Mouse (Mus musculus) liver, embryonic 12.5 days (tissue): ENCODE data around the gene Csdc2. TPM values are rescaled to one million over a fixed set of nuclear protein-coding genes. Genes with fewer than 3 reads are reported as not detected.
"Not testable (repeated sequence)": the region's sequence is repeated elsewhere in the genome, so short reads cannot be mapped to it uniquely, and the experiment has no call there.

Experiments
- ATAC-seq: fragments of 200-750 bp; cut with Nextera tagmentation; 2 replicates; pipeline ENCODE4 v1.8.0; 2017; ENCODE audit warnings: moderate number of reproducible peaks, mild to moderate bottlenecking, moderate library complexity
- H3K27ac ChIP-seq: fragments of 300-500 bp; sonication (generic); 2 replicates; pipeline ENCODE4 v1.5.1; 2016; ENCODE audit warnings: mild to moderate bottlenecking
- H3K27me3 ChIP-seq: fragments of 300-500 bp; sonication (generic); replicated peaks from 2 replicates; pipeline ENCODE4 v1.6.1; 2016; ENCODE audit warnings: mild to moderate bottlenecking, moderate library complexity
- H3K36me3 ChIP-seq: fragments of 300-500 bp; sonication (generic); 2 replicates; pipeline ENCODE4 v1.6.1; 2016; ENCODE audit warnings: mild to moderate bottlenecking, moderate library complexity
- H3K4me1 ChIP-seq: fragments of 300-500 bp; sonication (generic); 2 replicates; pipeline ENCODE4 v1.6.1; 2016
- H3K4me2 ChIP-seq: fragments of 300-500 bp; sonication (generic); 2 replicates; pipeline ENCODE4 v1.6.1; 2016; ENCODE audit warnings: mild to moderate bottlenecking, moderate library complexity
- H3K4me3 ChIP-seq: fragments of 300-500 bp; sonication (generic); 2 replicates; pipeline ENCODE4 v1.5.1; 2016; ENCODE audit warnings: mild to moderate bottlenecking, moderate library complexity
- H3K9ac ChIP-seq: fragments of 300-500 bp; sonication (generic); 2 replicates; pipeline ENCODE4 v1.6.1; 2016; ENCODE audit warnings: mild to moderate bottlenecking, moderate library complexity
- H3K9me3 ChIP-seq: fragments of 300-500 bp; sonication (generic); replicated peaks from 2 replicates; pipeline ENCODE4 v1.6.1; 2016; ENCODE audit warnings: mild to moderate bottlenecking, moderate library complexity
- WGBS: fragments of 180-500 bp; shearing (Covaris S2); methylation state at CpG from one replicate; pipeline ENCODE4 v1.1.7; 2016; ENCODE audit not compliant: insufficient replicate concordance; 5-methylcytosine and 5-hydroxymethylcytosine counted together
- polyA plus RNA-seq: library from polyadenylated mRNA; unstranded; fragments of >200 nt; fragmentation: Nextera tagmentation; extraction: Ambion mirVana; gene quantifications from 2 replicates; pipeline ENCODE4 v1.2.1, GENCODE M21; 2016

Gene Csdc2
- polyA plus RNA-seq, 1 experiment from 2014 or later, result 1.8 TPM

GRCm38 (mm10) chr15:81960171-81961077 is 23.9 kb downstream of the Csdc2 start, which contains the start of gene Pmm1:
Gene Pmm1 (minus strand): TSS chr15:81960930.
- WGBS, result under 1% methylated on average over 77 of the region's 77 CpGs
- peak; percentile 95 for ATAC-seq

GRCm38 (mm10) chr15:81961078-81961451 is 24.5 kb downstream of the Csdc2 start:
- peak; percentile 73 for ATAC-seq
- Histone ChIP-seq H3K27ac (peak overlapping the region; percentile 91), H3K4me2 (peak overlapping the region; percentile 100), H3K4me3 (peak overlapping the region; percentile 82), H3K9me3 (no peaks in the 10 kb centered on the region), H3K9ac (peak overlapping the region; percentile 63), H3K4me1 (peaks cover 34% of the 10 kb centered on the region), H3K36me3 (peaks cover 11% of the 10 kb centered on the region; the same call in 1 of the 2 replicates), H3K27me3 (0 out of 2 replicates have a peak, but pooled peaks cover 3% of the 10 kb centered on the region)
- 0% methylated on average over 5 of the region's 8 CpGs for WGBS

More at GRCm38 (mm10) chr15:81960171-81961077, 23.9 kb downstream of the Csdc2 start, which contains the start of gene Pmm1:
- no peaks in the 10 kb centered on the region for H3K27me3 ChIP-seq
- H3K4me3 ChIP-seq, result peak within 1 kb of the TSS; percentile 82
- H3K9me3 ChIP-seq, result no peaks in the 10 kb centered on the region
- peaks cover 15% of the 10 kb centered on the region for H3K36me3 ChIP-seq
- H3K27ac ChIP-seq, result peak within 1 kb of the TSS; percentile 91
- H3K9ac ChIP-seq, result peak within 1 kb of the TSS; percentile 87
- peak within 1 kb of the TSS; percentile 100 for H3K4me2 ChIP-seq
- H3K4me1 ChIP-seq, result peaks cover 34% of the 10 kb centered on the region

GRCm38 (mm10) chr15:81964262-81964661 is 27.7 kb downstream of the Csdc2 start:
- H3K36me3 ChIP-seq, result no peaks in the 10 kb centered on the region
- 18% methylated on average over 1 of the region's 1 CpGs for WGBS
- ATAC-seq, result no peak

GRCm38 (mm10) chr15:81964980-81965545 is 28.5 kb downstream of the Csdc2 start:
- Histone ChIP-seq H3K27ac (no peak overlapping the region), H3K27me3 (peaks cover 15% of the 10 kb centered on the region), H3K4me2 (no peak overlapping the region), H3K4me1 (peaks cover 38% of the 10 kb centered on the region), H3K9me3 (no peaks in the 10 kb centered on the region), H3K4me3 (no peak overlapping the region), H3K9ac (no peak overlapping the region), H3K36me3 (no peaks in the 10 kb centered on the region)
- ATAC-seq, result no peak
- WGBS, result 42% methylated on average over 4 of the region's 4 CpGs

More at GRCm38 (mm10) chr15:81964262-81964661, 27.7 kb downstream of the Csdc2 start:
- H3K4me1 ChIP-seq, result peaks cover 39% of the 10 kb centered on the region
- no peak overlapping the region for H3K9ac ChIP-seq
- H3K4me2 ChIP-seq, result no peak overlapping the region
- H3K27me3 ChIP-seq, result peaks cover 15% of the 10 kb centered on the region
- H3K4me3 ChIP-seq, result no peak overlapping the region
- no peak overlapping the region for H3K27ac ChIP-seq
- no peaks in the 10 kb centered on the region for H3K9me3 ChIP-seq

GRCm38 (mm10) chr15:81966062-81966829 is 29.7 kb downstream of the Csdc2 start:
- WGBS, result 68% methylated on average over 13 of the region's 14 CpGs
- no peak overlapping the region for H3K4me3 ChIP-seq

GRCm38 (mm10) chr15:81967821-81968220 is 31.3 kb downstream of the Csdc2 start:
- no peak for ATAC-seq
- 84% methylated on average over 5 of the region's 5 CpGs for WGBS

More at GRCm38 (mm10) chr15:81966062-81966829, 29.7 kb downstream of the Csdc2 start:
- Histone ChIP-seq H3K9me3 (no peaks in the 10 kb centered on the region), H3K27me3 (peaks cover 15% of the 10 kb centered on the region), H3K4me1 (peaks cover 34% of the 10 kb centered on the region), H3K9ac (no peak overlapping the region), H3K4me2 (no peak overlapping the region), H3K27ac (no peak overlapping the region), H3K36me3 (no peaks in the 10 kb centered on the region)
- no peak for ATAC-seq

GRCm38 (mm10) chr15:81968447-81968846 is 31.9 kb downstream of the Csdc2 start:
- Histone ChIP-seq H3K4me1 (peaks cover 29% of the 10 kb centered on the region), H3K36me3 (no peaks in the 10 kb centered on the region), H3K4me2 (no peak overlapping the region), H3K9ac (no peak overlapping the region), H3K4me3 (no peak overlapping the region), H3K27ac (no peak overlapping the region), H3K27me3 (peaks cover 15% of the 10 kb centered on the region), H3K9me3 (0 out of 2 replicates have a peak, but pooled peaks cover 3% of the 10 kb centered on the region)
- no peak for ATAC-seq
- 40% methylated on average over 2 of the region's 2 CpGs for WGBS

More at GRCm38 (mm10) chr15:81967821-81968220, 31.3 kb downstream of the Csdc2 start:
- Histone ChIP-seq H3K4me3 (no peak overlapping the region), H3K4me1 (peaks cover 29% of the 10 kb centered on the region), H3K4me2 (no peak overlapping the region), H3K36me3 (no peaks in the 10 kb centered on the region), H3K27me3 (peaks cover 15% of the 10 kb centered on the region), H3K9me3 (no peaks in the 10 kb centered on the region), H3K27ac (no peak overlapping the region), H3K9ac (no peak overlapping the region)

GRCm38 (mm10) chr15:81969173-81969572 is 32.6 kb downstream of the Csdc2 start:
- Histone ChIP-seq H3K9me3 (0 out of 2 replicates have a peak, but pooled peaks cover 3% of the 10 kb centered on the region), H3K4me2 (peak overlapping the region; percentile 31; the same call in 1 of the 2 replicates), H3K27ac (0 out of 2 replicates have a peak overlapping the region, but pooled peaks have one; percentile 32), H3K4me1 (peaks cover 29% of the 10 kb centered on the region), H3K27me3 (peaks cover 15% of the 10 kb centered on the region), H3K9ac (no peak overlapping the region), H3K36me3 (no peaks in the 10 kb centered on the region), H3K4me3 (no peak overlapping the region)
- ATAC-seq, result peak; percentile 81; the same call in 1 of the 2 replicates
- WGBS, result 37% methylated on average over 7 of the region's 7 CpGs

- WGBS, result 77% methylated on average over 6 of the region's 6 CpGs
- not testable (repeated sequence) for H3K9me3 ChIP-seq, H3K4me3 ChIP-seq, ATAC-seq, H3K9ac ChIP-seq, H3K36me3 ChIP-seq
- Histone ChIP-seq H3K4me2 (peak overlapping the region; percentile 31; the same call in 1 of the 2 replicates), H3K27ac (0 out of 2 replicates have a peak overlapping the region, but pooled peaks have one; percentile 17), H3K27me3 (peaks cover 15% of the 10 kb centered on the region), H3K4me1 (peaks cover 29% of the 10 kb centered on the region)
These were observed 33.1 kb downstream of the Csdc2 start for GRCm38 (mm10) chr15:81969635-81970034.

- not testable (repeated sequence) for ATAC-seq, H3K27ac ChIP-seq, H3K9me3 ChIP-seq, H3K9ac ChIP-seq, H3K36me3 ChIP-seq, H3K4me3 ChIP-seq, H3K4me2 ChIP-seq
- H3K27me3 ChIP-seq, result peaks cover 15% of the 10 kb centered on the region
- 82% methylated on average over 4 of the region's 4 CpGs for WGBS
- H3K4me1 ChIP-seq, result peaks cover 21% of the 10 kb centered on the region
These were observed 33.9 kb downstream of the Csdc2 start for GRCm38 (mm10) chr15:81970498-81970897.

GRCm38 (mm10) chr15:81975156-81975555 is 38.6 kb downstream of the Csdc2 start:
- not testable (repeated sequence) for H3K27me3 ChIP-seq, H3K27ac ChIP-seq, ATAC-seq, H3K9me3 ChIP-seq, H3K4me2 ChIP-seq, H3K9ac ChIP-seq, H3K4me1 ChIP-seq, H3K4me3 ChIP-seq, H3K36me3 ChIP-seq
- 81% methylated on average over 8 of the region's 8 CpGs for WGBS
